Mouse (Mus musculus): ENCODE results near the gene Olfr92. TPM values are rescaled to one million over a fixed set of nuclear protein-coding genes. Genes with fewer than 3 reads are reported as not detected.

Gene Olfr92
- total and polyA plus RNA-seq, 2 experiments from 2014 or later, result not detected

DNA sequence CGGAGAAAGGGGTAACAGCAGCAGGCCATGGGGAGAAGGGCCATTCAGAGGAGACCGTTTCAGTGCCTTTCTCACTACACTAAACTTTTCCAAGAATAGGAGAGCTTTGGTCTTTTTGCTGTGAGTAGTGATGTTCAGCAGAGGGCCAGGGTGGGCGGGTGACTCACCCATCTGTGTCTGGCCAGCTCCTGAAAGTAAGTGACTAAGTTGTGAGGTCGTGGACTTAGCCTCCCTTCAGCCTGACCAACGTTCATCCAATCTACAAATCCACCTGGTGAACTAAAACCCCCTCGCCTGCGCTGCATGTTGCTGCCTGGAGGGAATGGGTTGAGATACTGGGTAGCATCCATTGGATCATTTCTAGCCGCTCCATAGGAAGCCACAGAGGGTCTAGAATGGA, 49.8 kb downstream of the Olfr92 start:
- WGBS, result 87% methylated on average over 8 of the region's 8 CpGs
- Histone ChIP-seq H3K9ac (replicated peaks; ENCODE audit: low read length, poor library complexity, severe bottlenecking) (no peak overlapping the region), H3K36me3 (ENCODE audit: insufficient read depth, low read length) (peaks cover 75% of the 10 kb centered on the region), H3K4me3 (ENCODE audit: low read depth, low read length) (no peak overlapping the region), H3K4me2 (ENCODE audit: low read depth, low read length, poor library complexity, severe bottlenecking) (no peak overlapping the region), H3K9me3 (ENCODE audit: low read length) (no peaks in the 10 kb centered on the region), H3K27me3 (ENCODE audit: insufficient read depth, low read length) (no peaks in the 10 kb centered on the region), H3K4me1 (ENCODE audit: insufficient read depth, low read length) (no peaks in the 10 kb centered on the region), H3K27ac (ENCODE audit: low read depth, low read length) (no peak overlapping the region)
- TF ChIP-seq CTCF (IDR thresholded peaks at IDR 0.05), result no peak
- ATAC-seq (ENCODE audit: low FRiP score) (no peak), DNase-seq (ENCODE audit: low spot score) (no peak)

DNA sequence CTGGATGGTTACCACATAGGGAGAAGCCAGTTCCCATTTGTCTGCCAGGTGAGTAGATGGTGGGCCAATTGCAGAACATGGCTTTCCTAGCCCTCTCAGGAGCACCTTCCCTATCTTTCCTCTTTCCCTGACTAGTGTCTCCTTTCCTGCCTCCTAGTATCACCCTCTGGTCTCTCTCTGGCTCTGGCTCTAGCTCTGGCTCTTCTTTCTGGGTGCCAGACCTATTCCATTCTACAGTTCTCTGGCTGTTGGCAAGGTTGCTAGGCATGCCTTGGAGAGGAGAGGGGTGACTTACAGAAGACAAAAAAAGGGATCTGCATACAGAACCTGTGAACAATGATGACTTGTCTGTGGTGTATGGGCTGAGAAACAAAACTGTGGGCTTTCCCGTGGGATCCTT, 52.0 kb downstream of the Olfr92 start:
- Histone ChIP-seq H3K27ac (ENCODE audit: low read depth, low read length) (peak overlapping the region; percentile 45; the same call in 1 of the 2 replicates), H3K4me2 (ENCODE audit: low read depth, low read length, poor library complexity, severe bottlenecking) (no peak overlapping the region), H3K9ac (replicated peaks; ENCODE audit: low read length, poor library complexity, severe bottlenecking) (no peak overlapping the region; the same call in 1 of the 2 replicates), H3K27me3 (ENCODE audit: insufficient read depth, low read length) (no peaks in the 10 kb centered on the region), H3K9me3 (ENCODE audit: low read length) (no peaks in the 10 kb centered on the region), H3K4me1 (ENCODE audit: insufficient read depth, low read length) (no peaks in the 10 kb centered on the region), H3K4me3 (ENCODE audit: low read depth, low read length) (no peak overlapping the region), H3K36me3 (ENCODE audit: insufficient read depth, low read length) (peaks cover 83% of the 10 kb centered on the region)
- no peak for DNase-seq (ENCODE audit: low spot score)
- WGBS, result 88% methylated on average over 1 of the region's 1 CpGs
- no peak for ATAC-seq (ENCODE audit: low FRiP score)
- TF ChIP-seq CTCF (IDR thresholded peaks at IDR 0.05), result no peak

DNA sequence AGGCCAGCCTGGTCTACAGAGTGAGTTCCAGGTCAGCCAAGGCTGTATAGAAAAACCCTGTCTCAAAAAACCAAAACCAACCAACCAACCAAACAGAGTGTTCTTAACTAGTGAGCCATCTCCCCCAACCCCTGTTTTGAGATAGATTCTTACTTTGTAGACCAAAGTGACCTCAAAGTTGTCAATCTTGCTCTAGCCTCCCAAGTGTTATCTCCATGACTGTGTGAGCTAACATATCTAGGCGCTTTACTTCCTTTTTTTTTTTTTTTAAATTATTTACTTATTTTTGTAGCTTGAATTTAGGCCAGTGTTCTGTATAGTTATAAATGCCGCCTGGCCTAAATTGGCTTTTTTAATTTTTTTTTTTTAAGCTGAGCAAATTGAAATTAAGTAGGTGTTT, 53.9 kb downstream of the Olfr92 start:
- Histone ChIP-seq H3K4me3 (ENCODE audit: low read depth, low read length) (no peak overlapping the region), H3K4me2 (ENCODE audit: low read depth, low read length, poor library complexity, severe bottlenecking) (no peak overlapping the region), H3K9me3 (ENCODE audit: low read length) (no peaks in the 10 kb centered on the region), H3K4me1 (ENCODE audit: insufficient read depth, low read length) (no peaks in the 10 kb centered on the region), H3K9ac (replicated peaks; ENCODE audit: low read length, poor library complexity, severe bottlenecking) (no peak overlapping the region), H3K36me3 (ENCODE audit: insufficient read depth, low read length) (peaks cover 81% of the 10 kb centered on the region), H3K27me3 (ENCODE audit: insufficient read depth, low read length) (no peaks in the 10 kb centered on the region), H3K27ac (ENCODE audit: low read depth, low read length) (no peak overlapping the region)
- 99% methylated on average over 2 of the region's 2 CpGs for WGBS
- no peak for DNase-seq (ENCODE audit: low spot score)
- ATAC-seq (ENCODE audit: low FRiP score), result no peak
- no peak for TF ChIP-seq CTCF (IDR thresholded peaks at IDR 0.05)

DNA sequence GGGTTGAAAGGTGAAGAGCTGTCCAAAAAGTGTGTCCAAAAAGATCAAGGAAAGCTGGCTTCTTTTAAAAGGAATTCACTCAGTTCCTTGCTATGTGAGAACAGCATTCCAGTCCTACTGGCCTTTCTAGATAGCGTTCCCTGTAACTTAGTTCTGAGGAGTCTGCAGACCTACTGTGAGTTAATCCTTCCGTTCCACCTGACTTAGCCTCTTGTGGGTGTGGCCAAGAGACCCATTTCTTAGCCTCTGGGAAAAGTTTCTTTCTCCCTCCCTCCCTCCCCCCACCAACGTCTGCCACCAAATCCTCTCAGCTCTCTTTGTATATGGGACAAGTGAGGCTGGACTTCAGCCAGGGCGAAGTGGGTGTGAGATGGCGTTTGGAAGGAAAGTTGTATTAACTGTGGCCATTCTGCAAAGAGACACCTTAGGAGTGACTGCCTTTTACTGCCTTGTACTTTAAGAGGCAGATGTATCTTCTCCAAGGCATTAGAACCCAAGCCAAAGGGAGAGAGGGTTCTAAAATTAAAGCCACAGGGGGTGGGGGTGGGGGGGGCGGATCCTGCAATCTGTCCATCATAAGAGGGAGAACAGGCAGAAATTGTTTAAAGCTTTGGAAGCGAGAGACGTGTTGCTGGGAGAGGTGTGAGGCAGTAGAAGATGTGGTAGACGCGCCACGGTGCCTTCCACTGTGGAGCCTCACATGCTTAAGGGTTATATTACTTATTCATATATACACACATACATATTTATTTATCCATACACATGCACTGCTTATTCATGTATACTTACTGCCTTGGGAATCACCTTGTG, 56.0 kb downstream of the Olfr92 start:
- no peaks in the 10 kb centered on the region for H3K27me3 ChIP-seq (ENCODE audit: insufficient read depth, low read length)
- no peak for TF ChIP-seq CTCF (IDR thresholded peaks at IDR 0.05)
- H3K36me3 ChIP-seq (ENCODE audit: insufficient read depth, low read length), result peaks cover 78% of the 10 kb centered on the region
- 51% methylated on average over 11 of the region's 11 CpGs for WGBS
- 0 out of 2 replicates have a peak, but pooled peaks have one; percentile 41 for ATAC-seq (ENCODE audit: low FRiP score)
- H3K4me3 ChIP-seq (ENCODE audit: low read depth, low read length), result no peak overlapping the region
- DNase-seq (ENCODE audit: low spot score), result no peak
- H3K9me3 ChIP-seq (ENCODE audit: low read length), result no peaks in the 10 kb centered on the region
- no peak overlapping the region for H3K4me2 ChIP-seq (ENCODE audit: low read depth, low read length, poor library complexity, severe bottlenecking)
- H3K4me1 ChIP-seq (ENCODE audit: insufficient read depth, low read length), result no peaks in the 10 kb centered on the region
- H3K9ac ChIP-seq (replicated peaks; ENCODE audit: low read length, poor library complexity, severe bottlenecking), result no peak overlapping the region
- H3K27ac ChIP-seq (ENCODE audit: low read depth, low read length), result no peak overlapping the region

- peaks cover 78% of the 10 kb centered on the region for H3K36me3 ChIP-seq (ENCODE audit: insufficient read depth, low read length)
Observed at GRCm38 (mm10) chr17:37063063-37063462, 56.8 kb downstream of the Olfr92 start.

GRCm38 (mm10) chr17:37062101-37062641, 57.7 kb downstream of the Olfr92 start:
- WGBS, result 75% methylated on average over 10 of the region's 10 CpGs
- no peak for TF ChIP-seq CTCF (IDR thresholded peaks at IDR 0.05)
- no peaks in the 10 kb centered on the region for H3K9me3 ChIP-seq (ENCODE audit: low read length)
- no peak overlapping the region for H3K9ac ChIP-seq (replicated peaks; ENCODE audit: low read length, poor library complexity, severe bottlenecking)
- no peaks in the 10 kb centered on the region for H3K27me3 ChIP-seq (ENCODE audit: insufficient read depth, low read length)
- no peaks in the 10 kb centered on the region for H3K4me1 ChIP-seq (ENCODE audit: insufficient read depth, low read length)
- ATAC-seq (ENCODE audit: low FRiP score) (no peak), DNase-seq (ENCODE audit: low spot score) (no peak)
- H3K4me3 ChIP-seq (ENCODE audit: low read depth, low read length), result no peak overlapping the region
- peaks cover 69% of the 10 kb centered on the region for H3K36me3 ChIP-seq (ENCODE audit: insufficient read depth, low read length)
- no peak overlapping the region for H3K4me2 ChIP-seq (ENCODE audit: low read depth, low read length, poor library complexity, severe bottlenecking)
- H3K27ac ChIP-seq (ENCODE audit: low read depth, low read length), result no peak overlapping the region

More at GRCm38 (mm10) chr17:37063063-37063462, 56.8 kb downstream of the Olfr92 start:
- no peaks in the 10 kb centered on the region for H3K27me3 ChIP-seq (ENCODE audit: insufficient read depth, low read length)
- DNase-seq (ENCODE audit: low spot score) (no peak), ATAC-seq (ENCODE audit: low FRiP score) (no peak)
- no peak overlapping the region for H3K9ac ChIP-seq (replicated peaks; ENCODE audit: low read length, poor library complexity, severe bottlenecking)
- no peak overlapping the region for H3K4me3 ChIP-seq (ENCODE audit: low read depth, low read length)
- no peak for TF ChIP-seq CTCF (IDR thresholded peaks at IDR 0.05)
- no peaks in the 10 kb centered on the region for H3K9me3 ChIP-seq (ENCODE audit: low read length)
- no peak overlapping the region for H3K4me2 ChIP-seq (ENCODE audit: low read depth, low read length, poor library complexity, severe bottlenecking)
- 53% methylated on average over 10 of the region's 10 CpGs for WGBS
- no peaks in the 10 kb centered on the region for H3K4me1 ChIP-seq (ENCODE audit: insufficient read depth, low read length)
- no peak overlapping the region for H3K27ac ChIP-seq (ENCODE audit: low read depth, low read length)
